Mouse (Mus musculus): ENCODE results near the gene Brdt.

DNA sequence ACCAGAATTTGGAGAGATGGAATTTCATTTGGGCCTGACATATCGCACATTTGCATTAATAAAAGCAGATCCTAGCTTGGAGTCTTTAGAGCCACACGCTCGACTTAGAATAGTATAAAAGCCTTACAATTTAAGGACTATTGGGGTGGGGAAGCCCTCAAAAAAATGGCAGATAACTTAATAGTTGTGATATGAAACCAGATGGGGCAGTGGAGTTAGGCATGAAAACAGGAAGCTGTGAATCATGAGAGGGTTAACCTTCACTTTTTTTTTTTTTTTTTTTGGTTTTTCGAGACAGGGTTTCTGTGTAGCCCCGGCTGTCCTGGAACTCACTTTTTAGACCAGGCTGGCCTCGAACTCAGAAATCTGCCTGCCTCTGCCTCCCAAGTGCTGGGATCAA lies 105.2 kb downstream of the Brdt start:
- TF ChIP-seq CTCF (conservative IDR thresholded peaks at IDR 0.05; ENCODE audit: insufficient read depth, insufficient read length, low read depth, low read length) (no peak), POLR2A (IDR thresholded peaks at IDR 0.05; ENCODE audit: low read depth, low read length) (no peak)
